Mouse (Mus musculus): ENCODE results near the gene Gm45233. TPM values are rescaled to one million over a fixed set of nuclear protein-coding genes. Genes with fewer than 3 reads are reported as not detected.
A peak's percentile ranks its signal among the peaks of the same experiment; 100 is the strongest.
"Not testable (repeated sequence)": the region's sequence is repeated elsewhere in the genome, so short reads cannot be mapped to it uniquely, and the experiment has no call there.

Gm45233 gene
- polyA plus RNA-seq (2012; rRNA removed), result 1.8 and 3.6 TPM in 2 replicates

GRCm38 (mm10) chr7:43443917-43444293, at the start of gene Gm45233, which contains the start of gene Etfb:
TSS of gene Gm45233 (plus strand) at chr7:43444128.
TSS of gene Etfb (plus strand) at chr7:43444083.
- H3K4me1 ChIP-seq (ENCODE audit: control insufficient read depth, insufficient read depth, low read length), result peaks cover 24% of the 10 kb centered on the region
- peak; percentile 96 for TF ChIP-seq POLR2A (IDR thresholded peaks at IDR 0.05; ENCODE audit: low read depth, low read length)
- no peak for TF ChIP-seq CTCF (conservative IDR thresholded peaks at IDR 0.05; ENCODE audit: insufficient read depth, insufficient read length, low read depth, low read length)

GRCm38 (mm10) chr7:43399501-43399900, 44.4 kb upstream of the Gm45233 start:
- no peak for DNase-seq
- WGBS, result 86% methylated on average over 2 of the region's 2 CpGs
- H3K4me1 ChIP-seq (ENCODE audit: control insufficient read depth, insufficient read depth, low read length), result no peaks in the 10 kb centered on the region
- no peak overlapping the region for H3K27ac ChIP-seq (ENCODE audit: insufficient read depth, low read depth, low read length)
- no peaks in the 10 kb centered on the region for H3K27me3 ChIP-seq (replicated peaks; ENCODE audit: control insufficient read depth, insufficient read depth, low read length)
- no peak for TF ChIP-seq CTCF (conservative IDR thresholded peaks at IDR 0.05; ENCODE audit: insufficient read depth, insufficient read length, low read depth, low read length)
- TF ChIP-seq POLR2A (IDR thresholded peaks at IDR 0.05; ENCODE audit: low read depth, low read length), result no peak
- no peaks in the 10 kb centered on the region for H3K36me3 ChIP-seq (ENCODE audit: control insufficient read depth, insufficient read depth, low read length)
- no peak overlapping the region for H3K4me3 ChIP-seq (ENCODE audit: insufficient read depth, low read depth, low read length)

More at GRCm38 (mm10) chr7:43443917-43444293, at the start of gene Gm45233, which contains the start of gene Etfb:
- peak within 1 kb of the TSS; percentile 77 for H3K4me3 ChIP-seq (ENCODE audit: insufficient read depth, low read depth, low read length)
- H3K27ac ChIP-seq (ENCODE audit: insufficient read depth, low read depth, low read length), result peak within 1 kb of the TSS; percentile 100
- no peaks in the 10 kb centered on the region for H3K36me3 ChIP-seq (ENCODE audit: control insufficient read depth, insufficient read depth, low read length)
- peak; percentile 99 for DNase-seq
- no peaks in the 10 kb centered on the region for H3K27me3 ChIP-seq (replicated peaks; ENCODE audit: control insufficient read depth, insufficient read depth, low read length)
- under 1% methylated on average over 27 of the region's 27 CpGs for WGBS

GRCm38 (mm10) chr7:43402718-43403117, 41.2 kb upstream of the Gm45233 start:
- no peaks in the 10 kb centered on the region for H3K27me3 ChIP-seq (replicated peaks; ENCODE audit: control insufficient read depth, insufficient read depth, low read length)
- TF ChIP-seq CTCF (conservative IDR thresholded peaks at IDR 0.05; ENCODE audit: insufficient read depth, insufficient read length, low read depth, low read length) (no peak), POLR2A (IDR thresholded peaks at IDR 0.05; ENCODE audit: low read depth, low read length) (no peak)
- WGBS, result 12% methylated on average over 2 of the region's 2 CpGs
- H3K4me3 ChIP-seq (ENCODE audit: insufficient read depth, low read depth, low read length), result no peak overlapping the region
- DNase-seq, result no peak
- no peaks in the 10 kb centered on the region for H3K4me1 ChIP-seq (ENCODE audit: control insufficient read depth, insufficient read depth, low read length)
- no peaks in the 10 kb centered on the region for H3K36me3 ChIP-seq (ENCODE audit: control insufficient read depth, insufficient read depth, low read length)
- H3K27ac ChIP-seq (ENCODE audit: insufficient read depth, low read depth, low read length), result no peak overlapping the region

- H3K36me3 ChIP-seq (ENCODE audit: control insufficient read depth, insufficient read depth, low read length), result no peaks in the 10 kb centered on the region
- H3K4me3 ChIP-seq (ENCODE audit: insufficient read depth, low read depth, low read length), result no peak overlapping the region
- TF ChIP-seq POLR2A (IDR thresholded peaks at IDR 0.05; ENCODE audit: low read depth, low read length), result no peak
- no peak for TF ChIP-seq CTCF (conservative IDR thresholded peaks at IDR 0.05; ENCODE audit: insufficient read depth, insufficient read length, low read depth, low read length)
- H3K27ac ChIP-seq (ENCODE audit: insufficient read depth, low read depth, low read length), result no peak overlapping the region
- WGBS, result 66% methylated on average over 3 of the region's 3 CpGs
- no peak for DNase-seq
- no peaks in the 10 kb centered on the region for H3K4me1 ChIP-seq (ENCODE audit: control insufficient read depth, insufficient read depth, low read length)
- no peaks in the 10 kb centered on the region for H3K27me3 ChIP-seq (replicated peaks; ENCODE audit: control insufficient read depth, insufficient read depth, low read length)
Measured at GRCm38 (mm10) chr7:43407573-43407972, 36.4 kb upstream of the Gm45233 start.

GRCm38 (mm10) chr7:43408131-43408553, 35.8 kb upstream of the Gm45233 start, which contains the start of gene Siglecg:
TSS of gene Siglecg (plus strand) at chr7:43408204.
- no peaks in the 10 kb centered on the region for H3K4me1 ChIP-seq (ENCODE audit: control insufficient read depth, insufficient read depth, low read length)
- 19% methylated on average over 4 of the region's 4 CpGs for WGBS
- H3K27ac ChIP-seq (ENCODE audit: insufficient read depth, low read depth, low read length), result no peak within 1 kb of the TSS
- H3K27me3 ChIP-seq (replicated peaks; ENCODE audit: control insufficient read depth, insufficient read depth, low read length), result no peaks in the 10 kb centered on the region
- no peak for TF ChIP-seq POLR2A (IDR thresholded peaks at IDR 0.05; ENCODE audit: low read depth, low read length)
- no peak for TF ChIP-seq CTCF (conservative IDR thresholded peaks at IDR 0.05; ENCODE audit: insufficient read depth, insufficient read length, low read depth, low read length)
- H3K4me3 ChIP-seq (ENCODE audit: insufficient read depth, low read depth, low read length), result no peak within 1 kb of the TSS
- DNase-seq, result no peak
- H3K36me3 ChIP-seq (ENCODE audit: control insufficient read depth, insufficient read depth, low read length), result no peaks in the 10 kb centered on the region

- TF ChIP-seq CTCF (conservative IDR thresholded peaks at IDR 0.05; ENCODE audit: insufficient read depth, insufficient read length, low read depth, low read length) (no peak), POLR2A (IDR thresholded peaks at IDR 0.05; ENCODE audit: low read depth, low read length) (no peak)
- no peaks in the 10 kb centered on the region for H3K27me3 ChIP-seq (replicated peaks; ENCODE audit: control insufficient read depth, insufficient read depth, low read length)
- H3K36me3 ChIP-seq (ENCODE audit: control insufficient read depth, insufficient read depth, low read length), result no peaks in the 10 kb centered on the region
- WGBS, result 68% methylated on average over 3 of the region's 3 CpGs
- no peaks in the 10 kb centered on the region for H3K4me1 ChIP-seq (ENCODE audit: control insufficient read depth, insufficient read depth, low read length)
- no peak for DNase-seq
- H3K4me3 ChIP-seq (ENCODE audit: insufficient read depth, low read depth, low read length), result no peak overlapping the region
- H3K27ac ChIP-seq (ENCODE audit: insufficient read depth, low read depth, low read length), result no peak overlapping the region
Measured at GRCm38 (mm10) chr7:43409084-43409483, 34.8 kb upstream of the Gm45233 start.

- 32% methylated on average over 4 of the region's 4 CpGs for WGBS
- not testable (repeated sequence) for DNase-seq; H3K27ac ChIP-seq (ENCODE audit: insufficient read depth, low read depth, low read length); H3K4me1 ChIP-seq (ENCODE audit: control insufficient read depth, insufficient read depth, low read length); H3K27me3 ChIP-seq (replicated peaks; ENCODE audit: control insufficient read depth, insufficient read depth, low read length); H3K36me3 ChIP-seq (ENCODE audit: control insufficient read depth, insufficient read depth, low read length); H3K4me3 ChIP-seq (ENCODE audit: insufficient read depth, low read depth, low read length)
Measured at GRCm38 (mm10) chr7:43411724-43412123, 32.2 kb upstream of the Gm45233 start.

Data from kidney, adult 2 months (tissue).